Mouse (Mus musculus): ENCODE results near the gene Gm17571. TPM values are rescaled to one million over a fixed set of nuclear protein-coding genes. Genes with fewer than 3 reads are reported as not detected.

Gene Gm17571
- polyA plus RNA-seq, 1 experiment from 2014 or later, result not detected

- Histone ChIP-seq H3K9me3 (no peaks in the 10 kb centered on the region), H3K36me3 (no peaks in the 10 kb centered on the region), H3K27ac (no peak overlapping the region), H3K4me1 (no peaks in the 10 kb centered on the region), H3K9ac (no peak overlapping the region), H3K27me3 (replicated peaks) (no peaks in the 10 kb centered on the region), H3K4me3 (no peak overlapping the region), H3K4me2 (replicated peaks) (no peak overlapping the region)
- no peak for ATAC-seq (ENCODE audit: low FRiP score, low read depth)
- 94% methylated on average over 1 of the region's 1 CpGs for WGBS
Observed at GRCm38 (mm10) chr9:13446236-13446635, 317 bp downstream of the Gm17571 start.

- Histone ChIP-seq H3K36me3 (no peaks in the 10 kb centered on the region), H3K27ac (no peak overlapping the region), H3K4me2 (replicated peaks) (no peak overlapping the region), H3K4me1 (no peaks in the 10 kb centered on the region), H3K9ac (no peak overlapping the region), H3K27me3 (replicated peaks) (no peaks in the 10 kb centered on the region), H3K9me3 (no peaks in the 10 kb centered on the region), H3K4me3 (no peak overlapping the region)
- 56% methylated on average over 1 of the region's 1 CpGs for WGBS
- no peak for ATAC-seq (ENCODE audit: low FRiP score, low read depth)
Observed at GRCm38 (mm10) chr9:13443484-13444211, 2.9 kb downstream of the Gm17571 start.

- H3K4me1 ChIP-seq, result no peaks in the 10 kb centered on the region
- no peak overlapping the region for H3K27ac ChIP-seq
- WGBS, result 86% methylated on average over 13 of the region's 13 CpGs
- no peak for ATAC-seq (ENCODE audit: low FRiP score, low read depth)
- H3K9ac ChIP-seq, result no peak overlapping the region
- H3K36me3 ChIP-seq, result no peaks in the 10 kb centered on the region
- H3K9me3 ChIP-seq, result 0 out of 2 replicates have a peak, but pooled peaks cover 8% of the 10 kb centered on the region
- no peak overlapping the region for H3K4me3 ChIP-seq
- H3K4me2 ChIP-seq (replicated peaks), result no peak overlapping the region
- H3K27me3 ChIP-seq (replicated peaks), result no peaks in the 10 kb centered on the region
Observed at GRCm38 (mm10) chr9:13442012-13442735, 4.4 kb downstream of the Gm17571 start.

GRCm38 (mm10) chr9:13440911-13441310 is 5.6 kb downstream of the Gm17571 start:
- no peaks in the 10 kb centered on the region for H3K4me1 ChIP-seq
- H3K27ac ChIP-seq, result no peak overlapping the region
- no peak overlapping the region for H3K4me2 ChIP-seq (replicated peaks)
- 76% methylated on average over 6 of the region's 6 CpGs for WGBS
- H3K9me3 ChIP-seq, result 0 out of 2 replicates have a peak, but pooled peaks cover 8% of the 10 kb centered on the region
- H3K4me3 ChIP-seq, result no peak overlapping the region
- H3K36me3 ChIP-seq, result no peaks in the 10 kb centered on the region
- ATAC-seq (ENCODE audit: low FRiP score, low read depth), result no peak
- no peak overlapping the region for H3K9ac ChIP-seq
- H3K27me3 ChIP-seq (replicated peaks), result no peaks in the 10 kb centered on the region

GRCm38 (mm10) chr9:13433501-13434090 is 13.0 kb downstream of the Gm17571 start:
- Histone ChIP-seq H3K9ac (no peak overlapping the region), H3K36me3 (no peaks in the 10 kb centered on the region), H3K27me3 (replicated peaks) (no peaks in the 10 kb centered on the region), H3K27ac (no peak overlapping the region), H3K9me3 (0 out of 2 replicates have a peak, but pooled peaks cover 8% of the 10 kb centered on the region), H3K4me1 (no peaks in the 10 kb centered on the region; the same call in none of the 2 replicates), H3K4me3 (no peak overlapping the region), H3K4me2 (replicated peaks) (no peak overlapping the region)
- ATAC-seq (ENCODE audit: low FRiP score, low read depth), result no peak
- WGBS, result 81% methylated on average over 6 of the region's 6 CpGs

- H3K4me1 ChIP-seq, result no peaks in the 10 kb centered on the region; the same call in none of the 2 replicates
- ATAC-seq (ENCODE audit: low FRiP score, low read depth), result no peak
- no peak overlapping the region for H3K27ac ChIP-seq
- no peaks in the 10 kb centered on the region for H3K36me3 ChIP-seq
- 94% methylated on average over 3 of the region's 3 CpGs for whole genome bisulfite sequencing
- H3K27me3 ChIP-seq (replicated peaks), result no peaks in the 10 kb centered on the region
- H3K9ac ChIP-seq, result no peak overlapping the region
- H3K4me2 ChIP-seq (replicated peaks), result no peak overlapping the region
- H3K4me3 ChIP-seq, result no peak overlapping the region
- no peaks in the 10 kb centered on the region for H3K9me3 ChIP-seq
Observed at GRCm38 (mm10) chr9:13431646-13432045, 14.9 kb downstream of the Gm17571 start.

GRCm38 (mm10) chr9:13430744-13431143 is 15.8 kb downstream of the Gm17571 start:
- no peak overlapping the region for H3K4me2 ChIP-seq (replicated peaks)
- no peak for ATAC-seq (ENCODE audit: low FRiP score, low read depth)
- H3K36me3 ChIP-seq, result no peaks in the 10 kb centered on the region
- no peaks in the 10 kb centered on the region for H3K27me3 ChIP-seq (replicated peaks)
- no peak overlapping the region for H3K27ac ChIP-seq
- no peaks in the 10 kb centered on the region for H3K9me3 ChIP-seq
- H3K9ac ChIP-seq, result no peak overlapping the region
- H3K4me1 ChIP-seq, result peaks cover 8% of the 10 kb centered on the region
- no peak overlapping the region for H3K4me3 ChIP-seq

- H3K9me3 ChIP-seq, result no peaks in the 10 kb centered on the region
- H3K27me3 ChIP-seq (replicated peaks), result no peaks in the 10 kb centered on the region
- no peak for ATAC-seq (ENCODE audit: low FRiP score, low read depth)
- H3K9ac ChIP-seq, result no peak overlapping the region
- peaks cover 8% of the 10 kb centered on the region for H3K4me1 ChIP-seq
- no peak overlapping the region for H3K4me2 ChIP-seq (replicated peaks)
- H3K4me3 ChIP-seq, result no peak overlapping the region
- no peak overlapping the region for H3K27ac ChIP-seq
- no peaks in the 10 kb centered on the region for H3K36me3 ChIP-seq
- 86% methylated on average over 6 of the region's 6 CpGs for WGBS
Observed at GRCm38 (mm10) chr9:13430302-13430701, 16.3 kb downstream of the Gm17571 start.

GRCm38 (mm10) chr9:13429477-13430125 is 17.0 kb downstream of the Gm17571 start:
- Histone ChIP-seq H3K4me3 (no peak overlapping the region), H3K9me3 (no peaks in the 10 kb centered on the region), H3K27ac (no peak overlapping the region), H3K9ac (no peak overlapping the region), H3K4me1 (peaks cover 13% of the 10 kb centered on the region), H3K36me3 (no peaks in the 10 kb centered on the region), H3K27me3 (replicated peaks) (no peaks in the 10 kb centered on the region), H3K4me2 (replicated peaks) (no peak overlapping the region)
- 38% methylated on average over 2 of the region's 2 CpGs for WGBS
- ATAC-seq (ENCODE audit: low FRiP score, low read depth), result no peak

- Histone ChIP-seq H3K4me1 (peaks cover 17% of the 10 kb centered on the region), H3K36me3 (no peaks in the 10 kb centered on the region), H3K9me3 (no peaks in the 10 kb centered on the region), H3K4me3 (no peak overlapping the region), H3K27ac (0 out of 2 replicates have a peak overlapping the region, but pooled peaks have one; percentile 50), H3K27me3 (replicated peaks) (no peaks in the 10 kb centered on the region), H3K4me2 (replicated peaks) (peak overlapping the region; percentile 35), H3K9ac (no peak overlapping the region)
- peak; percentile 94 for ATAC-seq (ENCODE audit: low FRiP score, low read depth)
- 21% methylated on average over 7 of the region's 7 CpGs for WGBS
Observed at GRCm38 (mm10) chr9:13425031-13425940, 21.3 kb downstream of the Gm17571 start.

GRCm38 (mm10) chr9:13414230-13414766 is 32.3 kb downstream of the Gm17571 start:
- Histone ChIP-seq H3K9ac (no peak overlapping the region), H3K27ac (no peak overlapping the region), H3K4me3 (no peak overlapping the region), H3K4me2 (replicated peaks) (no peak overlapping the region), H3K9me3 (no peaks in the 10 kb centered on the region), H3K4me1 (no peaks in the 10 kb centered on the region), H3K27me3 (replicated peaks) (no peaks in the 10 kb centered on the region), H3K36me3 (peaks cover 6% of the 10 kb centered on the region)
- ATAC-seq (ENCODE audit: low FRiP score, low read depth), result no peak
